Mouse (Mus musculus) T-cell, adult 2 months (primary cell): ENCODE data around the gene Gde1.
A peak's percentile ranks its signal among the peaks of the same experiment; 100 is the strongest.

ENCODE experiments used
- DNase-seq: peaks from one replicate; pipeline ENCODE4 v3.0.0; 2022; ENCODE audit warnings: low spot score

Gene Gde1

GRCm38 (mm10) chr7:118705101-118705961, at the start of gene Gde1:
Gde1 (minus strand) TSS chr7:118705778.
- DNase-seq: peak; percentile 86

- DNase-seq: no peak
Measured at GRCm38 (mm10) chr7:118751625-118752024, 46.0 kb upstream of the Gde1 start.

- DNase-seq: no peak
Measured at GRCm38 (mm10) chr7:118749706-118750105, 44.1 kb upstream of the Gde1 start.

GRCm38 (mm10) chr7:118747891-118748672, 42.5 kb upstream of the Gde1 start:
- no peak for DNase-seq

- DNase-seq: no peak
Measured at GRCm38 (mm10) chr7:118744766-118745165, 39.2 kb upstream of the Gde1 start.

GRCm38 (mm10) chr7:118742278-118742677, 36.7 kb upstream of the Gde1 start:
- DNase-seq: no peak

- peak; percentile 91 for DNase-seq
Measured at GRCm38 (mm10) chr7:118740532-118741338, 35.2 kb upstream of the Gde1 start.

- DNase-seq: peak; percentile 85
Measured at GRCm38 (mm10) chr7:118739975-118740531, 34.5 kb upstream of the Gde1 start, which contains the start of gene Vps35l. Vps35l (plus strand) TSS chr7:118740226.

GRCm38 (mm10) chr7:118738730-118739129, 33.2 kb upstream of the Gde1 start:
- DNase-seq: no peak

GRCm38 (mm10) chr7:118733225-118733624, 27.6 kb upstream of the Gde1 start:
- DNase-seq: no peak

GRCm38 (mm10) chr7:118731781-118732180, 26.2 kb upstream of the Gde1 start:
- DNase-seq: no peak

GRCm38 (mm10) chr7:118728846-118729587, 23.4 kb upstream of the Gde1 start:
- DNase-seq: no peak

GRCm38 (mm10) chr7:118725459-118725858, 19.9 kb upstream of the Gde1 start:
- no peak for DNase-seq

- DNase-seq: no peak
Measured at GRCm38 (mm10) chr7:118723927-118724326, 18.3 kb upstream of the Gde1 start.

- no peak for DNase-seq
Measured at GRCm38 (mm10) chr7:118718066-118718465, 12.5 kb upstream of the Gde1 start.

- DNase-seq: no peak
Measured at GRCm38 (mm10) chr7:118714873-118715272, 9.3 kb upstream of the Gde1 start.

GRCm38 (mm10) chr7:118712228-118713173, 6.9 kb upstream of the Gde1 start, which contains the start of gene Ccp110:
Ccp110 (plus strand) TSS chr7:118712552.
- DNase-seq: peak; percentile 94

- no peak for DNase-seq
Measured at GRCm38 (mm10) chr7:118710776-118711175, 5.2 kb upstream of the Gde1 start.

GRCm38 (mm10) chr7:118708002-118708401, 2.4 kb upstream of the Gde1 start:
- DNase-seq: no peak

GRCm38 (mm10) chr7:118707216-118707615, 1.6 kb upstream of the Gde1 start:
- DNase-seq: no peak
